Mouse (Mus musculus) adipose tissue, adult 10 weeks (tissue): ENCODE data around the gene Tmem258. TPM values are rescaled to one million over a fixed set of nuclear protein-coding genes. Genes with fewer than 3 reads are reported as not detected.

Experiments used
- polyA plus RNA-seq: library from polyadenylated mRNA; stranded (reverse); fragments of 350-450 nt; fragmentation: Illumina TruSeq; extraction: RNeasy Lipid Tissue Mini Kit (QIAGEN cat#74804); gene quantifications from one replicate; pipeline ENCODE4 v1.2.3, GENCODE M21; 2014; ENCODE audit warnings: low read depth, low replicate concordance

The Tmem258 gene
- polyA plus RNA-seq: 216 TPM

GRCm38 (mm10) chr19:10203848-10204615, at the start of gene Tmem258, which contains the start of gene Fen1:
Gene Tmem258 (plus strand): TSS chr19:10204014.
Gene Fen1 (minus strand): TSS chr19:10204169.

GRCm38 (mm10) chr19:10182670-10183298, 21.0 kb upstream of the Tmem258 start, which contains the start of gene Fads1:
Gene Fads1 (plus strand): TSS chr19:10182888.

GRCm38 (mm10) chr19:10240654-10241305, 37.0 kb downstream of the Tmem258 start, which contains the start of gene Myrf:
Gene Myrf (minus strand): TSS chr19:10240748.

Other genes starting within 250 kb of the Tmem258 start
- 2,429 TPM for gene Fth1, start 223.4 kb upstream of the Tmem258 start, polyA plus RNA-seq
- gene Best1, start 202.4 kb upstream of the Tmem258 start, polyA plus RNA-seq: 3.3 TPM
- 29.7 TPM for gene Rab3il1, start 202.3 kb upstream of the Tmem258 start, polyA plus RNA-seq
- gene Fads3, start 162.4 kb upstream of the Tmem258 start, polyA plus RNA-seq: 155 TPM
- 284 TPM for gene Fads2, start 102.3 kb upstream of the Tmem258 start, polyA plus RNA-seq
- 172 TPM for gene Fads1, start 21.1 kb upstream of the Tmem258 start, polyA plus RNA-seq
- gene Fen1, start 155 bp downstream of the Tmem258 start, polyA plus RNA-seq: 9.7 TPM
- 8.1 TPM for gene Myrf, start 36.7 kb downstream of the Tmem258 start, polyA plus RNA-seq
- 6.8 TPM for gene Dagla, start 100.9 kb downstream of the Tmem258 start, polyA plus RNA-seq
- 3.0 TPM for gene Syt7, start 185.1 kb downstream of the Tmem258 start, polyA plus RNA-seq